Mouse (Mus musculus) spleen, adult 18-20 months (tissue): ENCODE results near the gene Gm3512.
A peak's percentile ranks its signal among the peaks of the same experiment; 100 is the strongest.
"Not testable (repeated sequence)": the region's sequence is repeated elsewhere in the genome, so short reads cannot be mapped to it uniquely, and the experiment has no call there.

ENCODE experiments used
- DNase-seq, 2 experiments: peaks; one replicate each; pipeline ENCODE4 v3.0.0; 2022; ENCODE audit warnings: mixed read lengths in 2 of 2

The Gm3512 gene

DNA sequence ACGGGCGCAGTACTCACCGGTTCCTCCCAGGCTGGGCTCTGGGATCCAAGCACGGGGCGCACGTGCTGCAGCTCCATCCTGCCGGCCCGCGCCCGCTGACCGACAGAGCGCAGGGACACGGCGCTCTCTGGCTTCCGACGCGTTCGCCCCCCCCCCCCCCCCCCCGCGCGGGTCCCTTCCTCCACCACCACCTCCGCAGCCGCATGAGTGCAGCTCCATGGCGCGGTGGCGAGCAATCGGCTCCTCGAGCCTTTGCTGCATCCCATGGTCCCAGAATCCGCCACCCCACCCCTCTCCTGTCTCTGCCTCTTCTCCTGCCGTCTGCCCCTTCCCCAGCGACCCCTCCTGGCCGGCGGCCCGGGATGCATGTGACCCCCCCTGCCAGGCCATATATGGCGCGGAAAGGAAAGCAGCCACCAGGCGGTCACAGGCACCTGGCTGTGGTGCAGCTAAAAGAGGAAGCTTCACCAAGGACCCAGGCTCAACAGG, at the start of gene Gm3512:
Gene Gm3512 (minus strand): TSS at position 51 of the 489 bp plus-strand sequence.
- DNase-seq = peak; percentile 0 to 1

- peak in 1 of 2 experiments; percentile 0 for DNase-seq
These were observed 25.7 kb upstream of the Gm3512 start for GRCm38 (mm10) chr14:7200070-7200469.

GRCm38 (mm10) chr14:7194440-7194839, 20.1 kb upstream of the Gm3512 start, which contains the start of gene Gm16434:
Gm16434 (minus strand) TSS chr14:7194540.
- DNase-seq = not testable (repeated sequence)

DNA sequence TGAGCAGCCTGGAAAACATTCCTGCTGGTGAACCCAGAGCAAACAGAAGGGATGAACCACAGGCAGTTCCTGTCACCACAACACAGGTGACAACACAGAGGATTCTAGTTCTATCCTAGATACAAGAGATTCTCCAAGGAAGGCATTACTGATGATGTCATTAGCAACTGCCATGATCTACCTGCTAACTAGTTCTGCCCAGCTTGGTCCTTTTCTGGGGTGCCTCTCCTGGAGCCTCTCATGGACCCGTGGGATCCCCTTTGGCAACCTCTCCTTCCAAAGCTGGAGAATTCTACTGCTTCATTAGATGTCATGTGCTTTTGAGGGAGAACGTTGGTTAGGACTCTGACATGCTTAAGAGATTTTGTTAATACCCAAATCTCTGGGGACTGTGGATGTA, 49.0 kb downstream of the Gm3512 start, which contains the start of gene Gm6676:
Gene Gm6676 (minus strand): TSS at position 101 of the 400 bp plus-strand sequence.
- not testable (repeated sequence) for DNase-seq

- not testable (repeated sequence) for DNase-seq
These were observed 69.1 kb downstream of the Gm3512 start for GRCm38 (mm10) chr14:7105124-7105802.
